Mouse (Mus musculus): Measurements from ENCODE around the gene Gm3448.
"Not testable (repeated sequence)": the region's sequence is repeated elsewhere in the genome, so short reads cannot be mapped to it uniquely, and the experiment has no call there.

Gm3448 gene

DNA sequence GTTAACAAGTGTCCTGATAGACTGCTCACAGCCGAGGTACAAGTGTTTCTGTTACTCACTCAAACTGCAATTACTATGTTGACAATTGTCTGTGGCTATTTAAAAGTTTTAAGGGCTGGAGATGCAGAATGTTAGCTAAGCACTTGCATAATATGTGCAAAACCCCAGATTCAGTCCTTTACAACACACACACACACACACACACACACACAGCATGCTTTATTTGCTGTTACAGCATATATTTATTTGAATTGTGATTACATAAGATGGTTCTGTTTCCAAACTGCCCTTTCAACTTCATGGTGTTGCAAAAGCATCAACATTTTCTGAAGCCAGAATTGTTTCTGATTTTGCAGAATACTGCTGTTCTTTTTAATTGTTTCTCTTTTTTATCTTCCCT, 9.0 kb upstream of the Gm3448 start:
- in situ Hi-C loops (cut with MboI) = loop anchor here (25.0 kb wide), 3 partner anchors 113 to 412 kb away; partner anchors contain the start of genes 1600012H06Rik, Dll1, Fam120b and Wdr27

DNA sequence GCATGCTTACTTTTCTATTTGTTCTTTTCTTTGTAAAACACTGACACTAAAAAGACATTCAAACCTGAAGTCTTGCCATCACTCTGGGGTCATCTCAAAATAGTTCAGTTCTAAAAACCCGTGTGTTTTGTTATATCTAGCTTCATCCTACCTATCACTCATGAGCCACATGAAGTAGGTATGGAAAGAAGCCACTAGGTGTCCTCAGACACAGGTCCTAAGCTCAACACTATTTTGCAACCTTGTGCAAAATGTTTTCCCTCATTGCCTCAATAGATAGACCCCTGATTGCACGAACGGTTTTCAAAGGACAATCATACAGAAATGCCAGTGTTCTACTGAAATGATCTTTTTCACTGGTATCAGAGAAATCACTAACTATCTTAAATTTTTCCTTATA, 882 bp downstream of the Gm3448 start:
- in situ Hi-C loops (cut with MboI) = not testable (repeated sequence)

DNA sequence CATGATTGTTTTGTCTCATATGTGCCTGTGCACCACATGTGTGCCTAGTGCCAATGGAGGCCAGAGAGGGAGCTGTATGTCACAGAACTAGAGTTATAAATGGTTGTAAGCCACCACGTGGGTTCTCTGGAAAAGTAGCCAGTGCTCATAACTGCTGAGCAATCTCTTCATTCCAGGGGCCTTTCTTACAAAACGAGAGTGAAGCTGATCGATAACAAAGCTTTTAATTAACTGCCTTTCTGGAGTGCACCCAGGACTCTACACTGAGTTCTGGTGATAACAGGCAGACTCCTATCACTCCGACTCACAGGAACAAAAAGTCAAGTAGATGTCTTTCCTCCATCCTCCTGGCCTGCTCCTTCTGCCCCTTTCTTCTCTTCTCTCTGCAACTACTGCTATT, 9.9 kb downstream of the Gm3448 start:
- in situ Hi-C loops (cut with MboI) = not testable (repeated sequence)

DNA sequence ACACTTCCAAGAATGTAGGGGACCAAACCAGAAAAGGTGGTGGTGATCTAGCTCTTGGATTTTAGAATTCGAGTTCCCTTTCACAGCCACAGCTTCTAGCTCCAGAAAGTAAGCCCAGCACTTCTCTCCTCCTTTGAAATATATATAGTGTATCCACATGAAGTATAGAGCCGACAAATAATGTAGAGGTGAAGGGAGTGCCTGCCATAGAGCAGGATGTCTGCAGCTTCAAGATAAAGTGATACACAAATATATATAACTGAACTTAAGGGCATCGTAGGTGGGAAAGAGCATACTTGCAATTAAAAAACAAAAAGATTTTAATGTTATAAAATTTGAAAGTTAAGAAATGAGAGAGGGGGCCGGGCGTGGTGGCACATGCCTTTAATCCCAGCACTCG, 15.8 kb downstream of the Gm3448 start:
- in situ Hi-C loops (cut with MboI) = not testable (repeated sequence)

DNA sequence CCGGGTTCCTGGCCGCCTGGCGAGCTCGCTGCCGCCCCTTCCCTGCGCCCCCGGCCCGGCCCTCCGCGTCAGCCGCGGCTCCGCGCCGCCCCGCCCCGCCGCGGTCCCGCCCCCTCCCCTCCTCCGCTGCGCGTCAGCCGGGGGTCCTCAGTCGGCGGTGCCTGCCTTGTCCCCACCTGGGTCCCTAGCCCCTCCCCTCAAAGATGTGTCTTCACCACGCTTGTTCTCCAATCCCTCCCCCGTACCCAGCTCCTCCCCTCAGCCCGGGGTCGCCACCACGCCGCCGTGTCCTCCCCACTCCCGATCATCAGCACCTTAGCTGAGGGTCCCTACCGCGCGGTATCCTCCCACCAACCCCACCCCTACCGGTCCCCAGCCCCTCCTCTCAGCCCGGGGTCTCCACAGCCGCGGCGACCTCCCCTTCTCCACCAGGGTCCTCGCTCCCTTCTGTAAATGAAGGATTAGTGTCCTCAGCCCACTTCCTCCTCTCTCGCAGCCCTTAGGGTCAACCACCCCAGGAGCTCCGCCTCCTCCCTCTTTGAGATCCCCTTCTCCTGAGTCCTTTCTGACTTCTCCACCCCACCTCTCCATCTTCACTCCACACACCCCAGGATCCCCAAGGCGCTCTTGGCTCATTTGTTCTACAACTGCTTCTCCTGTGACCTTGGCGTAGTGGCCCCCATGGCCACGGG, 16.7 kb downstream of the Gm3448 start:
- in situ Hi-C loops (cut with MboI) = not testable (repeated sequence)

DNA sequence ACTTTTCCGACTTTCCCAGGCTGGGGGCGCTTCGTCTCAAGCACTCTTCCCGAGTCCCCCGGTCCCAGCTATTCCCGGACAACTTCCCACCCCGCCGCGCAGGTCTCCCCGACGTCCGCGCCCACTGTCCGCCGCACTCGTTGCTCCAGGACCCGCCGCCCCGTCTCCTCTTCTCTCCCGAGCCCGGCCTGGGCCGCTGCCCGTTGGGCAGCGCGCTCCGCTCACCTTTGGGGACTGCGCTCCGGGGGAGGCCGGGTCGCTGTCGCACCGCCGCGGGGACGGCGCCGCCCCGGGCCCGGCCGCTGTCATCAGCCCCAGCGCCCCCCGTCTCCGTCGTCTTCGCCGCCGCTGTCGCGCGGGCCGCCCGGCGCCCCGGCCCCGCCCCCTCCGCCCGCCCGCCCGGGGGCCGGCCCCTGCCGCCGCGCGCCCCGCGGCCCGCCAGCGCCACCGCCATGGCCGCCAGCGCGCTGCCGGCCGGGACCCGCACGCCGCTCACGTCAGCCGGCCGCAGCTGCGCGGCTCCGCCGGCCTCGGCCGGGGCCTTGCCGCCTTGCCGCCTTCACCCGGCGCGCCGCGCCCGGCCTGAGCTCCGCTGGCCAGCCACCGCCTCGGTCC, 17.4 kb downstream of the Gm3448 start:
- in situ Hi-C loops (cut with MboI) = not testable (repeated sequence)

DNA sequence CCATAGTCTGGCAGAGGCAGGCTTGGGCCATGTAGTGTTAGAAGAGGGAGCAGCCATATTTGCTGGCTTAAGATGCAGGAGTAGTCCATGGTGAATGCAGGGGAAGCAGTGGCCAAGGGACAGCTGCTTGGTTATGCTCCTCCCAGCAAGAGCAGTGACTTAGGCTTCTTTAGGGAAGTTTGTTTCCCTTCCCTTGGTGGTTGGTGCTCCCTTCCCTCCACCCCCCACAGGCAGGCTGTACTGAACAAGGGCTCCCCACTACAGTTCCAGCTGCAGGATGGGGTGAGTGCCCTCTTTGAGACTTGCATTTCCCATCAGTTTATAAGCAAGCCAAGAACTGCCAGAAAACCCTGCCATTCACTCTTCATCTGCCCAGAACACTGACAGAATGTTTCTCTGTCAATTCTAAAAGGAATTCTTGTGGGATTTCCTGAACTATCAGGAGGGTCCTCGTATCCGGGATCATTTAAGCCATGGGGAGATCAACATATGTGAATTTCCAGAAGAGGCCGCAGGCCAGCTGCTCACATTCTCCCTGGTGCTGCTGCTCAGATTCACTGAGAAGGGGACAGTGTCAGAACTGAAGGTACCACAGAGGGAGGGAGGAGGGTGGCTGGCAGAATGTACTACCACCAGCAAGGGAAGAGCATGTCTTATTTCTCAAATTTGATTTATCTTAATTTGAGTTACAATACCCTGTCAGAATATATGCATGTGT, 19.7 kb downstream of the Gm3448 start:
- in situ Hi-C loops (cut with MboI) = not testable (repeated sequence)

DNA sequence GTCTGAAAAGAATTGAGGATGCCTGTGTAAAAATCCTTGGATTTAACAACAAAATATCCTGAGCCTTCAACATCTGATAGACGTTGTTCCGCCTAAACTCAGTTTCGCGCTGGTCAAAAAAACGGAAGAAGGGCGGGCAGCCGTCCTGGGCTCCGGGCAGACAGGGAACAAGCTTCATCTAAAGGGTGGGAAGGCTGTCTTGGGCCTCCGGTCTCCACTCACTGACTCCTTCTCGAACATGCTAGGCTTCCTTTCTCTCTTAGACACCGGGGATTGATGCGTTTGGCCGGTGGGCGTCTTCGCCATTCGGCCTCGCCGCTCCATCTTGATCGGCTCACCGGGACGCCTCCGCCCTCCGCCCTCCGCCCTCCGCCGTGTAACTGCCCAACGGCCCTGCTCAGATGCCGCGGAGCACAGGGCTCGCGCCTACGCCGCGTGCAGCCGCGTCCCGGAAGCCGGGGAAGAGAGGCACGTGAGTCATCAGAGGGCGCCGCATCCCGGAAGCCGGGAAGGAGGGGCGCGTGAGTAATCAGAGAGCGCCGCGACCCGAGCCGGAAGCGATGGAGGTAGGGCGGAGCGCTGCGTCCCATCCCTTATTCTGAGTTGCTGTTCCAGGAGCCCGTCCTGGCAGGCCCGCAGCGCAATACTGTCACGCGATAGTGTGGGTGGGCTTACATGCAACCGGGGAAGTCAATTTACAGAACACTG, 31.5 kb downstream of the Gm3448 start, which contains the start of gene Gm3435:
Gene Gm3435, plus strand, starts transcription at position 471 of the 708 bp plus-strand sequence.
- in situ Hi-C loops (cut with MboI) = not testable (repeated sequence)

DNA sequence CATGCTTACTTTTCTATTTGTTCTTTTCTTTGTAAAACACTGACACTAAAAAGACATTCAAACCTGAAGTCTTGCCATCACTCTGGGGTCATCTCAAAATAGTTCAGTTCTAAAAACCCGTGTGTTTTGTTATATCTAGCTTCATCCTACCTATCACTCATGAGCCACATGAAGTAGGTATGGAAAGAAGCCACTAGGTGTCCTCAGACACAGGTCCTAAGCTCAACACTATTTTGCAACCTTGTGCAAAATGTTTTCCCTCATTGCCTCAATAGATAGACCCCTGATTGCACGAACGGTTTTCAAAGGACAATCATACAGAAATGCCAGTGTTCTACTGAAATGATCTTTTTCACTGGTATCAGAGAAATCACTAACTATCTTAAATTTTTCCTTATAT, 32.2 kb downstream of the Gm3448 start:
- in situ Hi-C loops (cut with MboI) = not testable (repeated sequence)

DNA sequence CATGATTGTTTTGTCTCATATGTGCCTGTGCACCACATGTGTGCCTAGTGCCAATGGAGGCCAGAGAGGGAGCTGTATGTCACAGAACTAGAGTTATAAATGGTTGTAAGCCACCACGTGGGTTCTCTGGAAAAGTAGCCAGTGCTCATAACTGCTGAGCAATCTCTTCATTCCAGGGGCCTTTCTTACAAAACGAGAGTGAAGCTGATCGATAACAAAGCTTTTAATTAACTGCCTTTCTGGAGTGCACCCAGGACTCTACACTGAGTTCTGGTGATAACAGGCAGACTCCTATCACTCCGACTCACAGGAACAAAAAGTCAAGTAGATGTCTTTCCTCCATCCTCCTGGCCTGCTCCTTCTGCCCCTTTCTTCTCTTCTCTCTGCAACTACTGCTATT, 41.3 kb downstream of the Gm3448 start:
- in situ Hi-C loops (cut with MboI) = not testable (repeated sequence)

DNA sequence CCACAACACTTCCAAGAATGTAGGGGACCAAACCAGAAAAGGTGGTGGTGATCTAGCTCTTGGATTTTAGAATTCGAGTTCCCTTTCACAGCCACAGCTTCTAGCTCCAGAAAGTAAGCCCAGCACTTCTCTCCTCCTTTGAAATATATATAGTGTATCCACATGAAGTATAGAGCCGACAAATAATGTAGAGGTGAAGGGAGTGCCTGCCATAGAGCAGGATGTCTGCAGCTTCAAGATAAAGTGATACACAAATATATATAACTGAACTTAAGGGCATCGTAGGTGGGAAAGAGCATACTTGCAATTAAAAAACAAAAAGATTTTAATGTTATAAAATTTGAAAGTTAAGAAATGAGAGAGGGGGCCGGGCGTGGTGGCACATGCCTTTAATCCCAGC, 47.2 kb downstream of the Gm3448 start:
- in situ Hi-C loops (cut with MboI) = not testable (repeated sequence)

DNA sequence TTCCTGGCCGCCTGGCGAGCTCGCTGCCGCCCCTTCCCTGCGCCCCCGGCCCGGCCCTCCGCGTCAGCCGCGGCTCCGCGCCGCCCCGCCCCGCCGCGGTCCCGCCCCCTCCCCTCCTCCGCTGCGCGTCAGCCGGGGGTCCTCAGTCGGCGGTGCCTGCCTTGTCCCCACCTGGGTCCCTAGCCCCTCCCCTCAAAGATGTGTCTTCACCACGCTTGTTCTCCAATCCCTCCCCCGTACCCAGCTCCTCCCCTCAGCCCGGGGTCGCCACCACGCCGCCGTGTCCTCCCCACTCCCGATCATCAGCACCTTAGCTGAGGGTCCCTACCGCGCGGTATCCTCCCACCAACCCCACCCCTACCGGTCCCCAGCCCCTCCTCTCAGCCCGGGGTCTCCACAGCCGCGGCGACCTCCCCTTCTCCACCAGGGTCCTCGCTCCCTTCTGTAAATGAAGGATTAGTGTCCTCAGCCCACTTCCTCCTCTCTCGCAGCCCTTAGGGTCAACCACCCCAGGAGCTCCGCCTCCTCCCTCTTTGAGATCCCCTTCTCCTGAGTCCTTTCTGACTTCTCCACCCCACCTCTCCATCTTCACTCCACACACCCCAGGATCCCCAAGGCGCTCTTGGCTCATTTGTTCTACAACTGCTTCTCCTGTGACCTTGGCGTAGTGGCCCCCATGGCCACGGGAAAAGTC, 48.1 kb downstream of the Gm3448 start:
- in situ Hi-C loops (cut with MboI) = not testable (repeated sequence)

DNA sequence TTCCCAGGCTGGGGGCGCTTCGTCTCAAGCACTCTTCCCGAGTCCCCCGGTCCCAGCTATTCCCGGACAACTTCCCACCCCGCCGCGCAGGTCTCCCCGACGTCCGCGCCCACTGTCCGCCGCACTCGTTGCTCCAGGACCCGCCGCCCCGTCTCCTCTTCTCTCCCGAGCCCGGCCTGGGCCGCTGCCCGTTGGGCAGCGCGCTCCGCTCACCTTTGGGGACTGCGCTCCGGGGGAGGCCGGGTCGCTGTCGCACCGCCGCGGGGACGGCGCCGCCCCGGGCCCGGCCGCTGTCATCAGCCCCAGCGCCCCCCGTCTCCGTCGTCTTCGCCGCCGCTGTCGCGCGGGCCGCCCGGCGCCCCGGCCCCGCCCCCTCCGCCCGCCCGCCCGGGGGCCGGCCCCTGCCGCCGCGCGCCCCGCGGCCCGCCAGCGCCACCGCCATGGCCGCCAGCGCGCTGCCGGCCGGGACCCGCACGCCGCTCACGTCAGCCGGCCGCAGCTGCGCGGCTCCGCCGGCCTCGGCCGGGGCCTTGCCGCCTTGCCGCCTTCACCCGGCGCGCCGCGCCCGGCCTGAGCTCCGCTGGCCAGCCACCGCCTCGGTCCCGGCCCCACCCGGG, 48.7 kb downstream of the Gm3448 start:
- in situ Hi-C loops (cut with MboI) = not testable (repeated sequence)

DNA sequence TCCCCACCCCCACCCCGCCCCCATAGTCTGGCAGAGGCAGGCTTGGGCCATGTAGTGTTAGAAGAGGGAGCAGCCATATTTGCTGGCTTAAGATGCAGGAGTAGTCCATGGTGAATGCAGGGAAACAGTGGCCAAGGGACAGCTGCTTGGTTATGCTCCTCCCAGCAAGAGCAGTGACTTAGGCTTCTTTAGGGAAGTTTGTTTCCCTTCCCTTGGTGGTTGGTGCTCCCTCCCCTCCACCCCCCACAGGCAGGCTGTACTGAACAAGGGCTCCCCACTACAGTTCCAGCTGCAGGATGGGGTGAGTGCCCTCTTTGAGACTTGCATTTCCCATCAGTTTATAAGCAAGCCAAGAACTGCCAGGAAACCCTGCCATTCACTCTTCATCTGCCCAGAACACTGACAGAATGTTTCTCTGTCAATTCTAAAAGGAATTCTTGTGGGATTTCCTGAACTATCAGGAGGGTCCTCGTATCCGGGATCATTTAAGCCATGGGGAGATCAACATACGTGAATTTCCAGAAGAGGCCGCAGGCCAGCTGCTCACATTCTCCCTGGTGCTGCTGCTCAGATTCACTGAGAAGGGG, 51.1 kb downstream of the Gm3448 start:
- in situ Hi-C loops (cut with MboI) = not testable (repeated sequence)

DNA sequence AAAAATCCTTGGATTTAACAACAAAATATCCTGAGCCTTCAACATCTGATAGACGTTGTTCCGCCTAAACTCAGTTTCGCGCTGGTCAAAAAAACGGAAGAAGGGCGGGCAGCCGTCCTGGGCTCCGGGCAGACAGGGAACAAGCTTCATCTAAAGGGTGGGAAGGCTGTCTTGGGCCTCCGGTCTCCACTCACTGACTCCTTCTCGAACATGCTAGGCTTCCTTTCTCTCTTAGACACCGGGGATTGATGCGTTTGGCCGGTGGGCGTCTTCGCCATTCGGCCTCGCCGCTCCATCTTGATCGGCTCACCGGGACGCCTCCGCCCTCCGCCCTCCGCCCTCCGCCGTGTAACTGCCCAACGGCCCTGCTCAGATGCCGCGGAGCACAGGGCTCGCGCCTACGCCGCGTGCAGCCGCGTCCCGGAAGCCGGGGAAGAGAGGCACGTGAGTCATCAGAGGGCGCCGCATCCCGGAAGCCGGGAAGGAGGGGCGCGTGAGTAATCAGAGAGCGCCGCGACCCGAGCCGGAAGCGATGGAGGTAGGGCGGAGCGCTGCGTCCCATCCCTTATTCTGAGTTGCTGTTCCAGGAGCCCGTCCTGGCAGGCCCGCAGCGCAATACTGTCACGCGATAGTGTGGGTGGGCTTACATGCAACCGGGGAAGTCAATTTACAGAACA, 62.8 kb downstream of the Gm3448 start, which contains the start of the genes 9030025P20Rik and Gm3417:
Gene 9030025P20Rik, plus strand, starts transcription at position 107 of the 677 bp plus-strand sequence.
Gene Gm3417, minus strand, starts transcription at position 429 of the 677 bp plus-strand sequence.
- in situ Hi-C loops (cut with MboI) = not testable (repeated sequence)

DNA sequence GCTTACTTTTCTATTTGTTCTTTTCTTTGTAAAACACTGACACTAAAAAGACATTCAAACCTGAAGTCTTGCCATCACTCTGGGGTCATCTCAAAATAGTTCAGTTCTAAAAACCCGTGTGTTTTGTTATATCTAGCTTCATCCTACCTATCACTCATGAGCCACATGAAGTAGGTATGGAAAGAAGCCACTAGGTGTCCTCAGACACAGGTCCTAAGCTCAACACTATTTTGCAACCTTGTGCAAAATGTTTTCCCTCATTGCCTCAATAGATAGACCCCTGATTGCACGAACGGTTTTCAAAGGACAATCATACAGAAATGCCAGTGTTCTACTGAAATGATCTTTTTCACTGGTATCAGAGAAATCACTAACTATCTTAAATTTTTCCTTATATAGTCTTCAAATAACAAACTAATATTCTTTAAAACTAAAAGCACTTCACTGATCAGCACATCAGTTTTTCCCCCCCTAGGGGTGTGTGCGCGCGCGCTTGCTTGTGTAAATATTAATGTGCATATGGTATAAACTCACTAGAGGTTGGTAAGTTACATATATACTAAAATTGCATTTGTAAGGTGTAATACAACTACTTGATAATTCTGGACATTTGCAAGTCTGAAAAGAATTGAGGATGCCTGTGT, 63.5 kb downstream of the Gm3448 start:
- in situ Hi-C loops (cut with MboI) = not testable (repeated sequence)

DNA sequence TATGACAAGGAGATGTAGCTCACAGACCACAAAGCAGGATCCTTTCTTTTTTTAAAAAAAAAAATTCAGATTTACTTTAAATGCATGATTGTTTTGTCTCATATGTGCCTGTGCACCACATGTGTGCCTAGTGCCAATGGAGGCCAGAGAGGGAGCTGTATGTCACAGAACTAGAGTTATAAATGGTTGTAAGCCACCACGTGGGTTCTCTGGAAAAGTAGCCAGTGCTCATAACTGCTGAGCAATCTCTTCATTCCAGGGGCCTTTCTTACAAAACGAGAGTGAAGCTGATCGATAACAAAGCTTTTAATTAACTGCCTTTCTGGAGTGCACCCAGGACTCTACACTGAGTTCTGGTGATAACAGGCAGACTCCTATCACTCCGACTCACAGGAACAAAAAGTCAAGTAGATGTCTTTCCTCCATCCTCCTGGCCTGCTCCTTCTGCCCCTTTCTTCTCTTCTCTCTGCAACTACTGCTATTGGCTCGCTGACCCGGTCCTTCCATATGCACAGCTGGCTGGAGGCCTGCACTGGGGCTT, 72.9 kb downstream of the Gm3448 start:
- in situ Hi-C loops (cut with MboI) = not testable (repeated sequence)

DNA sequence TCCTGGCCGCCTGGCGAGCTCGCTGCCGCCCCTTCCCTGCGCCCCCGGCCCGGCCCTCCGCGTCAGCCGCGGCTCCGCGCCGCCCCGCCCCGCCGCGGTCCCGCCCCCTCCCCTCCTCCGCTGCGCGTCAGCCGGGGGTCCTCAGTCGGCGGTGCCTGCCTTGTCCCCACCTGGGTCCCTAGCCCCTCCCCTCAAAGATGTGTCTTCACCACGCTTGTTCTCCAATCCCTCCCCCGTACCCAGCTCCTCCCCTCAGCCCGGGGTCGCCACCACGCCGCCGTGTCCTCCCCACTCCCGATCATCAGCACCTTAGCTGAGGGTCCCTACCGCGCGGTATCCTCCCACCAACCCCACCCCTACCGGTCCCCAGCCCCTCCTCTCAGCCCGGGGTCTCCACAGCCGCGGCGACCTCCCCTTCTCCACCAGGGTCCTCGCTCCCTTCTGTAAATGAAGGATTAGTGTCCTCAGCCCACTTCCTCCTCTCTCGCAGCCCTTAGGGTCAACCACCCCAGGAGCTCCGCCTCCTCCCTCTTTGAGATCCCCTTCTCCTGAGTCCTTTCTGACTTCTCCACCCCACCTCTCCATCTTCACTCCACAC, 79.7 kb downstream of the Gm3448 start:
- in situ Hi-C loops (cut with MboI) = not testable (repeated sequence)
